Mouse (Mus musculus) MEL (cell line): ENCODE measurements at regions not wholly inside any gene's neighbourhood (a gene's known extent, or its start where the extent isn't known, plus 50 kb on each side); places are given as distances from the start of the nearest gene placed in this dataset.

Experiments
- CHD2 ChIP-seq: IDR thresholded peaks from 2 replicates; pipeline ENCODE4 v1.6.1; 2011; ENCODE audit warnings: low read length, improper control_type of control experiment
- CTCF ChIP-seq, 3 experiments: IDR thresholded peaks in 2 of 3; conservative IDR thresholded peaks in 1 of 3; 2 replicates each; pipeline ENCODE4 v1.5.1; 2011 to 2012; ENCODE audit warnings: low read length in 3 of 3, low read depth in 2 of 3, mild to moderate bottlenecking in 2 of 3, improper control_type of control experiment in 1 of 3, inconsistent platforms in 1 of 3, mixed read lengths in 1 of 3, moderate library complexity in 1 of 3; ENCODE audit not compliant: control insufficient read depth in 1 of 3, insufficient read depth in 1 of 3, poor library complexity in 1 of 3, severe bottlenecking in 1 of 3
- MXI1 ChIP-seq: IDR thresholded peaks from 2 replicates; pipeline ENCODE4 v1.6.1; 2011; ENCODE audit warnings: mild to moderate bottlenecking, low read depth, low read length, improper control_type of control experiment

- no peak for TF ChIP-seq CTCF (IDR thresholded peaks at IDR 0.05 in 2 of 3, conservative IDR thresholded peaks at IDR 0.05 in 1 of 3; ENCODE audit: control insufficient read depth in 1 of 3, insufficient read depth in 1 of 3, low read depth in 2 of 3, low read length in 3 of 3, poor library complexity in 1 of 3, severe bottlenecking in 1 of 3)
- no peak for TF ChIP-seq MXI1
- TF ChIP-seq CHD2: no peak
These were observed 90.9 kb upstream of the Cdkn2b start for GRCm38 (mm10) chr4:89401696-89402095.
